Mouse (Mus musculus): ENCODE results near the gene Macf1.

DNA sequence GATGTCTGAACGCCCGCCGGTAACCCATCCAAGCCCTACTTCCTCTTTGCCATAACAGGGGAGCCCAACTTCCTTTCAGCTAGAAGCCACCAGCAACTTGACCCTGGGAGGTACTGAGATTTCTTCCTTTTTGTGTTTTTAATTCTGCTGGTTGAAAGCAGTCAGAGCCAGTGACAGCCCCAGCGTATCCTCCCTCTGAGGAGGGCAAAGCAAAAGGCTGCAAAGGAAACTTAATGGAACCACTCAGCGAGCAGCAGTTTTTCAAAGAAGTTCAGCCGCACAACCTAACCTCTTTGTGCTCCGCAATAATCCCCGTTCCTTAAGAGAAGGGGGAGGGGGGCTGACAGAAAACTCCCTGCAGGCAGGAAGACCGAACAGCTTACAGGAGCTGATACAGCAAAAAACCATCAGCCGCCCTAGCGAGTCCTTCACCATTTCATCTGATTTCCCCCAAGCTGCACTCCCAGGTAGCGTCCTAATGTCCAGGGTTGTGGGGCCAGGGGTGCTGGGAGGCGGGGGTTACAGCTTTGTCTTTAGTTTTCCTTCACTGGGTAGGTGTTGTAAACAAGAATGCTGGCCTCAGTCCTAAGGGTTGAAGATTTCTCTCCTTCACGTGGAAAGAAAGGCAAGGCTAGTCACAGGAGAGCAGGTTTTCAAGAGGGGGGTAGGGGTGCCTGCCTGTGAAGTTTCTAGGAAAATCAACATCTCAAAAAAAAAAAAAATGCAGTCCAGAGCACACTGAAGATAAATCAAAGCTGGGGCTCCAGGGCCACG is 21.1 kb downstream of the Macf1 start:
- TF ChIP-seq CTCF (IDR thresholded peaks at IDR 0.05; ENCODE audit: low read depth), result no peak
- TF ChIP-seq EP300 (optimal IDR thresholded peaks at IDR 0.05), result no peak

Measured in stomach, postnatal 0 days (tissue).